Mouse (Mus musculus) myocyte (in vitro differentiated cells): ENCODE results near the gene Nipsnap1. TPM values are rescaled to one million over a fixed set of nuclear protein-coding genes. Genes with fewer than 3 reads are reported as not detected.

Experiments used
- H3K27me3 ChIP-seq: one replicate; pipeline ENCODE4 v1.6.1; 2011; ENCODE audit not compliant: control insufficient read depth, insufficient read depth, insufficient read length
- H3K36me3 ChIP-seq: one replicate; pipeline ENCODE4 v1.6.1; 2011; ENCODE audit not compliant: control insufficient read depth, insufficient read depth
- H3K4me2 ChIP-seq: one replicate; pipeline ENCODE4 v1.6.1; 2011; ENCODE audit warnings: low read depth, control low read depth
- H3K4me3 ChIP-seq: one replicate; pipeline ENCODE4 v1.5.1; 2011; ENCODE audit warnings: mild to moderate bottlenecking, control low read depth, moderate library complexity
- H3K79me2 ChIP-seq: one replicate; pipeline ENCODE4 v1.6.1; 2011; ENCODE audit not compliant: control insufficient read depth, insufficient read depth
- H3ac ChIP-seq: one replicate; pipeline ENCODE4 v1.6.1; 2011; ENCODE audit not compliant: control insufficient read depth, insufficient read length
- CEBPB ChIP-seq: IDR thresholded peaks from 2 replicates; pipeline ENCODE4 v1.6.1; 2011; ENCODE audit warnings: mild to moderate bottlenecking, moderate library complexity; ENCODE audit not compliant: poor library complexity, insufficient read depth, severe bottlenecking
- E2F4 ChIP-seq: IDR thresholded peaks from one replicate; pipeline ENCODE4 v1.6.1; 2011; ENCODE audit warnings: mild to moderate bottlenecking, control low read depth, moderate library complexity; ENCODE audit not compliant: insufficient read depth
- MAX ChIP-seq: IDR thresholded peaks from one replicate; pipeline ENCODE4 v1.6.1; 2011; ENCODE audit warnings: low read depth, mild to moderate bottlenecking, control low read depth
- MYOD1 ChIP-seq, 3 experiments: IDR thresholded peaks; one replicate each; pipeline ENCODE4 v1.6.1; 2011; ENCODE audit warnings: control low read depth in 2 of 3, low read depth in 2 of 3, mild to moderate bottlenecking in 2 of 3, moderate library complexity in 1 of 3; ENCODE audit not compliant: insufficient read length in 2 of 3, control insufficient read depth in 1 of 3
- MYOG ChIP-seq, 3 experiments: IDR thresholded peaks; one replicate each; pipeline ENCODE4 v1.6.1; 2011; ENCODE audit warnings: control low read depth in 2 of 3, low read depth in 2 of 3, mild to moderate bottlenecking in 2 of 3; ENCODE audit not compliant: insufficient read length in 2 of 3, control insufficient read depth in 1 of 3, insufficient read depth in 1 of 3
- POLR2A ChIP-seq: IDR thresholded peaks from one replicate; pipeline ENCODE4 v1.6.1; 2011; ENCODE audit warnings: low read depth, mild to moderate bottlenecking, control low read depth, moderate library complexity; ENCODE audit not compliant: insufficient read length
- POLR2AphosphoS2 ChIP-seq: IDR thresholded peaks from one replicate; pipeline ENCODE4 v1.6.1; 2011; ENCODE audit warnings: low read depth, control low read depth; ENCODE audit not compliant: insufficient read length
- REST ChIP-seq: IDR thresholded peaks from one replicate; pipeline ENCODE4 v1.6.1; 2011; ENCODE audit warnings: mild to moderate bottlenecking, control low read depth, moderate library complexity; ENCODE audit not compliant: insufficient read depth, insufficient read length
- SRF ChIP-seq: IDR thresholded peaks from one replicate; pipeline ENCODE4 v1.6.1; 2011; ENCODE audit warnings: low read depth; ENCODE audit not compliant: control insufficient read depth, insufficient read length
- TCF12 ChIP-seq: IDR thresholded peaks from one replicate; pipeline ENCODE4 v1.6.1; 2011; ENCODE audit warnings: mild to moderate bottlenecking, control low read depth; ENCODE audit not compliant: poor library complexity, insufficient read depth, severe bottlenecking
- TCF3 ChIP-seq: IDR thresholded peaks from one replicate; pipeline ENCODE4 v1.6.1; 2011; ENCODE audit warnings: low read depth, control low read depth; ENCODE audit not compliant: insufficient read length
- USF1 ChIP-seq: IDR thresholded peaks from one replicate; pipeline ENCODE4 v1.6.1; 2011; ENCODE audit warnings: low read depth, mild to moderate bottlenecking, control low read depth, moderate library complexity
- polyA plus RNA-seq: library from polyadenylated mRNA; unstranded; fragments of >200 nt; fragmentation: generic; extraction: Trizol; gene quantifications from one replicate; pipeline ENCODE4 v1.2.1, GENCODE M21; 2012; ENCODE audit warnings: missing spikeins

The Nipsnap1 gene
- polyA plus RNA-seq, 1 experiment, result 7.2 TPM

DNA sequence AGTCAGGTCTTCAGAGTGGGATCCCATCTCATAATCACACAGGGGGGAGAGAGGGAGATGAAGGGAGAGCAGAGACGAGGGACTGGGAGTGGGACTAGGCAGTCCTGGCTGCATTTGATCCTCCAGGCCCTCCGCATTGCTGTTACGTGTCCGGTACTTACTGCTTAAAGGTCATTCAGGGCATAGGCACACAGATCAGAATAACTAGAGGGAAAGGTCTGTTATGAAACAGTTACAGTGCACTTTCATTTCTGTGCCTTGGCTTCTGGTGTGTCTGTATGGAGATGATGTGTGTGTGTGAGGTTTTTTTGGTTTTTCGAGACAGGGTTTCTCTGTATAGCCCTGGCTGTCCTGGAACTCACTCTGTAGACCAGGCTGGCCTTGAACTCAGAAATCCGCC is 32.5 kb downstream of the Nipsnap1 start:
- Histone ChIP-seq H3K36me3 (peaks cover 29% of the 10 kb centered on the region), H3ac (no peak overlapping the region), H3K27me3 (no peaks in the 10 kb centered on the region), H3K4me3 (no peak overlapping the region), H3K4me2 (no peak overlapping the region), H3K79me2 (no peaks in the 10 kb centered on the region)
- TF ChIP-seq POLR2A (no peak), SRF (no peak), MYOD1 (IDR thresholded peaks at IDR 0.05; ENCODE audit: control insufficient read depth in 1 of 3, insufficient read length in 2 of 3, low read depth in 2 of 3) (no peak), E2F4 (no peak), TCF12 (no peak), USF1 (no peak), POLR2AphosphoS2 (no peak), TCF3 (no peak), CEBPB (no peak), REST (no peak), MAX (no peak), MYOG (IDR thresholded peaks at IDR 0.05; ENCODE audit: control insufficient read depth in 1 of 3, insufficient read depth in 1 of 3, insufficient read length in 2 of 3, low read depth in 2 of 3) (no peak)

DNA sequence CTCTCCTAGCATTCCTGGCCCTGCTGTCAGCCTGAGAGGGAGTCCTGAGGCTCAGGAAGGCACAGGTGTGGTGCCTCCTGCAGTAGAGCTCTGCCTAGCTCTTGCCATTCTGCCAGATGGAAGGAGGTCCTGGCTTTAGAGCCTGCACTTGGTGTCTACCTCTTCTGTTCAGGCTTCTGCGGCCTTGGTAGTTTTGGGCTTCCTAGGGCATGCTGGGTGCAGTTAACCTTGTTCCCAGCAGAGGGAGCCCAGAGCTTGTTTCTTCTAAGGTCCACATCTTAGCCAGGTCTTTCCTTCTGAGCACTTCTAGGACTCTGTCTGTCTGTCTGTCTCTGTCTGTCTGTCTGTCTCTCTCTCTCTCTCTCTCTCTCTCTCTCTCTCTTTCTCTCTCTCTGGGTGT is 42.3 kb downstream of the Nipsnap1 start:
- TF ChIP-seq TCF12, result no peak
- TF ChIP-seq E2F4, result no peak
- no peak for TF ChIP-seq MAX
- TF ChIP-seq CEBPB, result no peak
- no peak for TF ChIP-seq TCF3
- Histone ChIP-seq H3K27me3 (no peaks in the 10 kb centered on the region), H3ac (no peak overlapping the region), H3K4me2 (no peak overlapping the region), H3K79me2 (no peaks in the 10 kb centered on the region), H3K4me3 (no peak overlapping the region), H3K36me3 (peaks cover 30% of the 10 kb centered on the region)

DNA sequence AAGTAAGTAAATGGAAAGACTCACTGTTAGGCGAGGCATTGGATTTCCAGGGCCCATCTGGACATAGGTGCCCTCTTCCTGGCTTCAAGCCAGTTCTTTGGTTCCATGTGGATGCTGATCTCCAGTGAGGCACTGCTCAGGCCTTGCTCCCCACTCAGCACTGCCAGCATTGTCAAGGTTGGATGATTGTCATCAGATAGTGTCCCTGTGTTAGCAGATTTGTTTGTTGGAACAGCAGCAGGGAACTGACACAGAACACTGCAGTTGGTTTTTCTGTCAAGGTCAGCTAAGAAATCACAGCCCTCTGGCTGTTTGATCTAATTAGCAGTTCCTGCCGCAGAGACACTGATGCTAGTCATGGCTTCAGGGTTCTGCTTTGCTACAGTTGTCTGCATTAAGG is 47.5 kb downstream of the Nipsnap1 start:
- Histone ChIP-seq H3ac (no peak overlapping the region), H3K79me2 (no peaks in the 10 kb centered on the region), H3K27me3 (no peaks in the 10 kb centered on the region), H3K4me3 (no peak overlapping the region), H3K36me3 (peaks cover 44% of the 10 kb centered on the region), H3K4me2 (no peak overlapping the region)
- TF ChIP-seq SRF (no peak), E2F4 (no peak), USF1 (no peak), POLR2AphosphoS2 (no peak), POLR2A (no peak), TCF3 (no peak), MAX (no peak), MYOD1 (IDR thresholded peaks at IDR 0.05; ENCODE audit: control insufficient read depth in 1 of 3, insufficient read length in 2 of 3, low read depth in 2 of 3) (no peak), MYOG (IDR thresholded peaks at IDR 0.05; ENCODE audit: control insufficient read depth in 1 of 3, insufficient read depth in 1 of 3, insufficient read length in 2 of 3, low read depth in 2 of 3) (no peak)

DNA sequence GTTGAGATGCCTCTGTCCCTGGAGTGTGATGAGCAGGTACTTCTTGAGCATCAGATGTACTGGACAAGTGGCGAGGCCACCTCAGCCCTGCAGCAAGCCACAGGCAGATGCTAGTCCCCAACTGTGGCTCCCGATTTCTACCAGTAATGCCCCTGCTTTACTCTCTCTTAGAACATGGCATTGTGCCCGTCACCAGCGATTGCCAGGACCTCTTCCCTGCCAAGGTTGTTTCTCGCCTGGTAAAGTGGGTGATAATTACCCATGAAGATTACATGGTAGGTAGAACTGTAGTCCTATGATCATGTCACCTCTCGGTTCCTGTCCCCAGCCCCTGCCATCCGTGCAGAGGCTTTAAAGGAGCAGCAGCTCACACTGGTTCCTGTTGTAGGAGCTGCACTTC is 48.0 kb downstream of the Nipsnap1 start:
- H3ac ChIP-seq, result no peak overlapping the region
- H3K4me2 ChIP-seq, result no peak overlapping the region
- no peak for TF ChIP-seq MYOD1 (IDR thresholded peaks at IDR 0.05; ENCODE audit: control insufficient read depth in 1 of 3, insufficient read length in 2 of 3, low read depth in 2 of 3)
- TF ChIP-seq E2F4, result no peak
- TF ChIP-seq POLR2A, result no peak
- no peak for TF ChIP-seq CEBPB
- H3K27me3 ChIP-seq, result no peaks in the 10 kb centered on the region
- H3K79me2 ChIP-seq, result no peaks in the 10 kb centered on the region
- no peak overlapping the region for H3K4me3 ChIP-seq
- H3K36me3 ChIP-seq, result peaks cover 40% of the 10 kb centered on the region

DNA sequence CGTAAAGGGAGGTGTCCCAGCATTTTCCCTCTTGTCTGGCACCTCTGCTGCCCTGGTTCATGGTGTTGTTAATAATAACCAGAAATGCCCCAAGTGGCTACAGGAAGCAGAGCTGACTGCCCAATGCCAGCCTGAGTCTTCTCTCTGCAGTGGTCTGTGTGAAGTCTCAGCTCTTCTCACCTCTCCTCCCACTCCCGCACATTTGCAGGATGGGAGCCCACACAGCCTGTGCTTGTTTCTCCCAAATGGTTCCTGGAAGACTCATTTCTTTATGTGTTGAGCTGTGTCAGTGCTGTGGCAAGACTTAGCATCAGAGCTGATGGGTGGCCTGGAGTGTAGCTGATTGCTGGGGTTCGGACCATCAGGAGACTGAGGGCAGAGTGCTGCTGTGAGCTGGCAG is 53.5 kb downstream of the Nipsnap1 start:
- Histone ChIP-seq H3K36me3 (peaks cover 29% of the 10 kb centered on the region), H3K4me2 (no peak overlapping the region), H3K4me3 (no peak overlapping the region), H3K79me2 (no peaks in the 10 kb centered on the region), H3ac (no peak overlapping the region), H3K27me3 (no peaks in the 10 kb centered on the region)
- TF ChIP-seq TCF3 (no peak), MYOD1 (IDR thresholded peaks at IDR 0.05; ENCODE audit: control insufficient read depth in 1 of 3, insufficient read length in 2 of 3, low read depth in 2 of 3) (no peak)

DNA sequence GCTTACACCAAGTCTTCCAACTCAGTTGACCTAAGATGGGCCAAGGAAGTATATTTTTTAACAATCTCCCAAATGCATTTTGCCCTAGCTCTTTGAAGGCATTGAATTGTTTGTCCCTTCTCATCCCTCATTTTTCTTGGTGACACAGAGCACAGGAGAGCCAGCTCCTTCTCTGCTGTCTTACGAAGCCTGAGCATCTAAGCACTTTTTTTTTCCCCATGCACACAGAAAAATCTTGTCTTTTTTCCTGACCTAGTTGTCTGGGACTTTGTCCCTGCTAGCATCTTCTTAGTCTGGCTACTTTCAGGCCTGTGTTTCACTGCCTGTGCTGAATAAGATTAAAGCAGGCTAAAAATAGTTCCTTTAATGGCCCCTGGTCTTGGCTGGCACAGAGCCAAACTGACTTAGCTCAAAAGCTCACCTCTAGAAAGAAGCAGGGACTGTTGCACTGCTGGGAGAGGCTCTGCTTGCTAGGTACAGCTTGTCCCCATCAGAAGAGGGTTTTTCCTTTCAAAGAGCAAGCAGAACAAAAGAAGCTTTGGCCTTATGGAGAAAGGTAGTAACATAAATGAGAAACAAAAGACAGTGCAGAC is 57.4 kb downstream of the Nipsnap1 start:
- H3K4me3 ChIP-seq, result no peak overlapping the region
- H3K79me2 ChIP-seq, result no peaks in the 10 kb centered on the region
- TF ChIP-seq MAX (no peak), E2F4 (no peak), MYOD1 (IDR thresholded peaks at IDR 0.05; ENCODE audit: control insufficient read depth in 1 of 3, insufficient read length in 2 of 3, low read depth in 2 of 3) (no peak), REST (no peak), TCF12 (no peak)
- no peak overlapping the region for H3ac ChIP-seq
- H3K4me2 ChIP-seq, result no peak overlapping the region
- H3K27me3 ChIP-seq, result no peaks in the 10 kb centered on the region
- H3K36me3 ChIP-seq, result peaks cover 16% of the 10 kb centered on the region
